Mouse (Mus musculus) testis, adult 2 months (tissue): ENCODE results near the gene Slc25a11.

ENCODE experiments used
- CTCF ChIP-seq: fragments of 200-500 bp; IDR thresholded peaks from 2 replicates; pipeline ENCODE4 v1.5.1; 2012; ENCODE audit warnings: low read depth, mild to moderate bottlenecking, inconsistent platforms, low read length, moderate library complexity; ENCODE audit not compliant: control insufficient read depth, insufficient read depth, insufficient replicate concordance
- POLR2A ChIP-seq: fragments of 200-500 bp; IDR thresholded peaks from 2 replicates; pipeline ENCODE4 v1.6.1; 2012; ENCODE audit warnings: low read depth, mild to moderate bottlenecking, inconsistent platforms, low read length, moderate library complexity; ENCODE audit not compliant: control insufficient read depth

DNA sequence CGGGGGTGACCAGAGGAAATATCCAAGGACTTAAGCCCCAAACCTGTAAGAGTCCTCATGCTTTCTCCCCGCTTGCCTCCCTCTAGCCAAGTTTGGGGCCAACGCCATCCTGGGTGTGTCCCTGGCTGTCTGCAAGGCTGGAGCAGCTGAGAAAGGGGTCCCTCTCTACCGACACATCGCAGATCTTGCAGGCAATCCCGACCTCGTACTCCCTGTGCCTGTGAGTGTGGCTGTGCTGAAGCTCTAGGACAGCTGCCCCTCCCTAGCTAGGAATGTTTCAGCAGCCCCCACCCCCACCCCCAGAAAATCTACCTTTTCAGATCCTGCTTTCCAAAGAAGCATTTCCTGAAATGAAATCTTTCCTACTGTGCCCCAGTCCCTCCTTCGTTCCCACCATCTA, 11.7 kb upstream of the Slc25a11 start:
- TF ChIP-seq CTCF = no peak
- TF ChIP-seq POLR2A = no peak
